Mouse (Mus musculus) layer of hippocampus, postnatal 25 days (tissue): ENCODE data around the gene Naa11. TPM values are rescaled to one million over a fixed set of nuclear protein-coding genes. Genes with fewer than 3 reads are reported as not detected.

Experiments used
- DNase-seq, 2 experiments: peaks; one replicate each; pipeline ENCODE4 v3.0.0; 2022; ENCODE audit warnings: mixed read lengths in 2 of 2, low spot score in 1 of 2; ENCODE audit errors: extremely low spot score in 1 of 2
- total RNA-seq, 2 experiments: library from RNA; stranded (reverse); gene quantifications; 2 replicates each; pipeline ENCODE4 v1.2.3; 2021

The Naa11 gene
- total RNA-seq, 2 experiments from 2014 or later = not detected

DNA sequence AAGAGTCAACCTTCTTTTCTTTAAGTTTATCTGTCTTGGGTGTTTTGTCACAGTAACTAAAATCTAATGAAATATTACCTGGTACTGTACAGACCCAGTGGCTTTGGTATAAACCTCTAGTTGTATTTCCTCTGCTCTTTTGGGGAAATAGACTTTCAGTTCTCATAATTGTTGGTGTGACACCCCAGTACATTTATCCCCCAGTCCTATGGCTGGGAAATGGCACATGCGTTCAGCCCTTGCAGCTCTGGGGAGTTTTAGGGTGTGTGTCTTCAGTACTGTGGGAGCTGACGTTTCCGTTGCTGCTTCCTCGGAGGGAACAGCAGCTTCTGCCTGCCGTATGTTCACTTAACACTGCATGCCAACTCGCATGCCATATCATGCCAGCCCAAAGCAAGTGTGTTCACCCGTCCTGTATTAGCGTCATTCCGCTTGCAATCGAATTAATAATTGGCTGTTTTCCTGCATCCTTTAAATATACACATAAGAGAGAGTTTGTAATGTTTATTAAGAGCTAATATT is 46.4 kb downstream of the Naa11 start:
- DNase-seq = no peak

DNA sequence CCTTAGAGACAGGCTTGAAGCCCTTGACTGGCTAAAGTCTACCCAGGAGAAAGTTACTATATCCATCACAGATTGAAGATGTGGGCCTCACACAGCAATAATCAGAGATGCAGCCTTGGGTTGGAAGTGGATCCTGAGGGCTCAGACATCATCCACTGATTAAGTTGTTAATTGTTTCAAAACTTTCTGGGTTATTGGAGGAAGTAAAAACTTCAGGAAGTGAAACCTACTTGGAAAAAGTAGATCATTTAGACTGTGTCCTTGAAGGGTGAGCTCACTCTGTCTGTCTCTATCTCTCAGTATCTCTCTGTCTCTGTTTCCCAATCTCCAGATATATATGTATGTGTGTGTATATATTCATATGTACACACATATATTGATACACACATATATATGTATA is 47.0 kb downstream of the Naa11 start:
- no peak for DNase-seq

GRCm38 (mm10) chr5:97344144-97344543 is 48.0 kb downstream of the Naa11 start:
- DNase-seq = no peak

DNA sequence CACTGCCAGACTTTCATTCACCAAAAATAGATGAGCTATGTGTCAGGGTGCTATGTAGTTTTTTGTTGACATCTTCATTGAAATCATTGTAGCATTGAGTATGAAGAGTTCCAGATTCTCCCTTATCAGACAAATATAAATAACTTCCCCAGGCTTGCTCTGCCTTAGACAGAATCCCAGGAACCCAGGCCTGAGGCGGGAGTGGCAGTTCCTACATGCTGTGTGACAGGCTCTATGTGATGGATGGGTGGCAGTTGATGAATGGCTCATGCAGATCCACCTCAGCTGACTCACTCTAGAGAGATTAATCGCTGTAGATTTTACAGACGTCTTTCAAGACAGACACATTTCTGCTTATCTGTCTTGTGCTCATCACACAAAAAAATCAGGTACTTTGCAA is 57.4 kb downstream of the Naa11 start:
- no peak for DNase-seq

Other genes starting within 250 kb of the Naa11 start
- gene Gk2, start 64.6 kb upstream of the Naa11 start, total RNA-seq = not detected